Mouse (Mus musculus) left cerebral cortex, adult 8-10 months (tissue): Measurements from ENCODE around the gene Gm6526. TPM values are rescaled to one million over a fixed set of nuclear protein-coding genes. Genes with fewer than 3 reads are reported as not detected.
"Not testable (repeated sequence)": the region's sequence is repeated elsewhere in the genome, so short reads cannot be mapped to it uniquely, and the experiment has no call there.

Experiments used
- DNase-seq, 2 experiments: peaks; one replicate each; pipeline ENCODE4 v3.0.0; 2022; ENCODE audit warnings: low spot score in 2 of 2
- total RNA-seq, 4 experiments: library from RNA; stranded (reverse); gene quantifications; 2 replicates each; pipeline ENCODE4 v1.2.4; 2022

Gm6526 gene
- not detected for total RNA-seq

- not testable (repeated sequence) for DNase-seq
Measured at GRCm38 (mm10) chr14:43747566-43747965, at the start of gene Gm6526. Gene Gm6526, plus strand, starts transcription at chr14:43747866.

DNA sequence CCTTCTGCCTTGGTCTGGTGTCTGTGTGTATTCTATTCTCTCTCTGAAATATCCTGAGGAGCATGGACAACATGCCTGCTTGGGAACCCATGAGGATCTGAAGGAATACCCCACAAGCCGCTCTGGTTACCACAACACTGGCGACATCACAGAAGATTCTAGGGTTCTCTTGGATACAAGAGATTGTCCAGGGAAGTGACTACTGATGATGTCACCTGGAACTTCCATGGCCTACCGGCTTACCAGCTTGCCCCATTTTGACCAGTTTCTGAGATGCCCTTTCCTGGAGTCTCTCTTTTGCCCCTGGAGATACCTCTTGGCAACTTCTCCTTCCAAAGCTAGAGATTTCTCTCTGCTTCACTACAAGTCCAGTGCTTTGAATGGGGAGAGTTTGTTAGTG is 20.3 kb upstream of the Gm6526 start, which contains the start of gene Gm16506:
Gm16506 (minus strand) TSS at position 101 of the 400 bp plus-strand sequence.
- DNase-seq = not testable (repeated sequence)

DNA sequence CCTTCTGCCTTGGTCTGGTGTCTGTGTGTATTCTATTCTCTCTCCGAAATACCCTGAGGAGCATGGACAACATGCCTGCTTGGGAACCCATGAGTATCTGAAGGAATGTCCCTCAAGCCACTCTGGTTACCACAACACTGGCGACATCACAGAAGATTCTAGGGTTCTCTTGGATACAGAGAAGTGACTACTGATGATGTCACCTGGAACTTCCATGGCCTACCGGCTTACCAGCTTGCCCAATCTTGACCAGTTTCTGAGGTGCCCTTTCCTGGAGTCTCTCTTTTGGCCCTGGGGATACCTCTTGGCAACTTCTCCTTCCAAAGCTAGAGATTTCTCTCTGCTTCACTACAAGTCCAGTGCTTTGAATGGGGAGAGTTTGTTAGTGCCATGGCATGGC is 37.0 kb downstream of the Gm6526 start, which contains the start of gene Gm8180:
Gm8180 (minus strand) TSS at position 101 of the 400 bp plus-strand sequence.
- not testable (repeated sequence) for DNase-seq

DNA sequence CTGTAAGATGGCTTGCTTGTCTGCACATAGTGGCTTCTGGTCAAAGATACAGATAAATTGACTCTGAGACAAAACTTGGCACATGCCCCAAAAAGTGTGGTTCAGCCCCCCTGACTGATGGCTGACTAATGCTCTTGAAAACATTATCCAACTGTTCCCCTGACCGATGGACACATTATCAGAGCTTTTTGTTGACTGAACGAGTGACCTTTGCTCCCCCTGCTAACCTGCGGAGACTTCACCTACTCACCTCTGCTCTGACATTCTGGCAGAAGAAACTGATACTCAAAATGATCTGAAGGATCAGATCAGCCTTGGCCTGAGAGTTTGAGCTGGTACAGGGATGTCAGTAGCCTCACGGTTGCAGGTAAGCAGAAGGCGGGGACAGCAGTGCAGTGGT is 46.1 kb downstream of the Gm6526 start:
- DNase-seq = not testable (repeated sequence)

DNA sequence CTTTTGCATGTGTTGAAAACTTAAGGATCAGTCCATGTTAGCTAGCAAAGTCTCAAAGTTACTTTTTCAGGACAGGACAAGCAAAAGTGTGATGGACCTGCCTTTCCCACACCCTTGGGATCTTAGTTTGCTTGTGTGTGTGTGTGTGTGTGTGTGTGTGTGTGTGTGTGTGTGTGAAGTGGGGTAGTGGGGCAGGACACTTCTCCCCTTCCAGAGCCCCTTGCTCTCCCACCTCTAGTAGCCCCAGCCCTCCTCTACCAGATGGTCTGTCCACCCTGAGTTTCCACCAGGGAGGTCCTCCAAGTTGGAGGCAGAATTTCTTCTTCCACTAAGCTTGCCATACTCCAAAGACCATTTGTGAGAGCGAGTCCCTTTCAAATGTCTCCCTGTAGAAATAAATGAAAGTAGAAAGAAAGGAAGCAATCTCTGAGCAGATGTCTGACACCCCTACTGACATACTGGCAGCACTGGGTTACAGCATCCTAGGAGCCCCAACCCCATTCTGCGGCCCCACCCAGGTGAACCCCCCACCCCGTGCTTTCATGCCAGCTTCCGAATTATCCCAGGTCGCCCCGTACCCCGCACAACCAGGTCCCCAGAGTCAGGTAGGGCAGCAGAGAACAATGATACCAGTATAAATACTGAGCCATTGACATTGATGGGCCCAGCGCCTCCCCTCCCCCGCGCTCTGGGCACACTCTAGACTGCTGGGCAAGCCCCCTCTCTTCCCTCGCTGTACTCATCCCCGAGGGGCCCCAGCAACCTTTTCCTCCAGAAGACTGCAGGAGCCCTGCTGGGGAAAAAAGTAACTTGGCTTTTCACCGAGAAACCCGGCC is 48.6 kb downstream of the Gm6526 start:
- no peak for DNase-seq

- not testable (repeated sequence) for DNase-seq
Measured at GRCm38 (mm10) chr14:43796905-43797470, 49.3 kb downstream of the Gm6526 start.

DNA sequence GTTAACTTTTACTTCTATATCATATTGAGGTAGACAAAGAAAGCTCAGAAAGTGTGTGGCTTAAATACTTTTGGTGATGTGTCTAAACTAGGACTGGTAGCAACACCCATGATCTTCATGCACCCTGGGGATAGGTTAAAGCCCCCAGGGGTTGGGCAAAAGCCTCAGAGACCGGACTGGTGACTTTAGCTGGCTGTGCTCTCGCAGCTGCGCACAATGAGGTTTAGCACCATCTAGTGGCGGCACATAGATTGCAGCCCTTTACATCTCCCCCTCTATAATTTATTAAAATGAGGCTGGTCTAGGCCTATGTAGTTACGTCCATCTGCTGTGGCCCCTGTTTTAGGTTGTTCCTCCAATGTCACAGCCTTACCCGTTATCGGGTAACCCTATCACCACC is 56.8 kb downstream of the Gm6526 start:
- not testable (repeated sequence) for DNase-seq

Other genes with a start within 250 kb of the Gm6526 start
- gene Gm5799, start 204.3 kb upstream of the Gm6526 start, total RNA-seq = under 1 TPM; 0.46 to 0.70 (median 0.58) TPM
- not detected for gene Gm17654, start 168.7 kb upstream of the Gm6526 start, total RNA-seq
- not detected for gene Gm10375, start 139.9 kb upstream of the Gm6526 start, total RNA-seq
- gene Gm8165, start 70.7 kb upstream of the Gm6526 start, total RNA-seq = not detected
- 1 to 10 TPM in 2 of 4 experiments, under 1 TPM in 2; 0.39 to 2.3 (median 0.98) TPM for gene Gm7324, start 50.0 kb upstream of the Gm6526 start, total RNA-seq
- gene Gm16506, start 20.4 kb upstream of the Gm6526 start, total RNA-seq = not detected
- gene Gm8180, start 36.9 kb downstream of the Gm6526 start, total RNA-seq = not detected
- not detected for gene Ear1, start 127.7 kb downstream of the Gm6526 start, total RNA-seq
- gene Ear10, start 175.7 kb downstream of the Gm6526 start, total RNA-seq = not detected
- gene Gm8113, start 177.5 kb downstream of the Gm6526 start, total RNA-seq = under 1 TPM in 3 of 4 experiments, not detected in 1; 0.13 to 0.18 (median 0.15) TPM
- not detected for gene Ang5, start 209.2 kb downstream of the Gm6526 start, total RNA-seq